Mouse (Mus musculus) C2C12 (cell line): ENCODE measurements around the gene Mex3a.

Experiments used
- CEBPB ChIP-seq: IDR thresholded peaks from one replicate; pipeline ENCODE4 v1.6.1; 2011; ENCODE audit warnings: low read depth, mild to moderate bottlenecking, control low read depth, moderate library complexity
- CTCF ChIP-seq: IDR thresholded peaks from one replicate; pipeline ENCODE4 v1.5.1; 2011; ENCODE audit not compliant: control insufficient read depth, insufficient read depth, insufficient read length

GRCm38 (mm10) chr3:88546674-88547418 lies 14.7 kb downstream of the Mex3a start:
- TF ChIP-seq CTCF = no peak
- TF ChIP-seq CEBPB = no peak
